Mouse (Mus musculus) olfactory bulb, adult 2 months (tissue): Measurements from ENCODE around the gene Ssbp4. TPM values are rescaled to one million over a fixed set of nuclear protein-coding genes. Genes with fewer than 3 reads are reported as not detected.
A peak's percentile ranks its signal among the peaks of the same experiment; 100 is the strongest.

Experiments
- H3K27ac ChIP-seq: fragments of 200-500 bp; 2 replicates; pipeline ENCODE4 v1.5.1; 2012; ENCODE audit warnings: low read depth, low read length; ENCODE audit not compliant: insufficient read depth
- H3K4me1 ChIP-seq: fragments of 200-500 bp; 2 replicates; pipeline ENCODE4 v1.6.1; 2012; ENCODE audit warnings: low read length; ENCODE audit not compliant: control insufficient read depth, insufficient read depth
- H3K4me3 ChIP-seq: fragments of 200-500 bp; 2 replicates; pipeline ENCODE4 v1.5.1; 2012; ENCODE audit warnings: mild to moderate bottlenecking, low read depth, low read length, moderate library complexity; ENCODE audit not compliant: insufficient read depth
- CTCF ChIP-seq: fragments of 200-500 bp; IDR thresholded peaks from 2 replicates; pipeline ENCODE4 v1.5.1; 2012; ENCODE audit warnings: low read depth, mild to moderate bottlenecking, low read length, moderate library complexity; ENCODE audit not compliant: insufficient read depth
- POLR2A ChIP-seq: fragments of 200-500 bp; IDR thresholded peaks from 2 replicates; pipeline ENCODE4 v1.6.1; 2012; ENCODE audit warnings: mild to moderate bottlenecking, low read depth, low read length, moderate library complexity; ENCODE audit not compliant: insufficient read depth
- WGBS: fragments of 180-500 bp; shearing (Covaris S2); methylation state at CpG from one replicate; pipeline ENCODE4 v1.1.7; 2018; 5-methylcytosine and 5-hydroxymethylcytosine counted together
- polyA plus RNA-seq: library from polyadenylated mRNA; stranded (reverse); fragments of >200 nt; gene quantifications from 2 replicates; pipeline ENCODE4 v1.2.4, GENCODE M21; 2012; ENCODE audit warnings: low replicate concordance; ENCODE audit not compliant: missing spikeins, insufficient read depth, insufficient read length

The Ssbp4 gene
- polyA plus RNA-seq, 1 experiment: not detected

GRCm38 (mm10) chr8:70625104-70625503, 16.4 kb upstream of the Ssbp4 start:
- no peak overlapping the region for H3K4me3 ChIP-seq
- no peak for TF ChIP-seq CTCF
- TF ChIP-seq POLR2A: no peak
- H3K4me1 ChIP-seq: peaks cover 14% of the 10 kb centered on the region
- 10% methylated on average over 5 of the region's 5 CpGs for WGBS
- no peak overlapping the region for H3K27ac ChIP-seq

- TF ChIP-seq CTCF: no peak
- no peak for TF ChIP-seq POLR2A
Observed at GRCm38 (mm10) chr8:70622220-70622619, 13.5 kb upstream of the Ssbp4 start.

GRCm38 (mm10) chr8:70618888-70619334, 10.2 kb upstream of the Ssbp4 start:
- H3K27ac ChIP-seq: no peak overlapping the region
- WGBS: 51% methylated on average over 9 of the region's 9 CpGs
- peaks cover 3% of the 10 kb centered on the region; the same call in 1 of the 2 replicates for H3K4me1 ChIP-seq
- no peak overlapping the region for H3K4me3 ChIP-seq
- TF ChIP-seq CTCF (no peak), POLR2A (no peak)

More at GRCm38 (mm10) chr8:70622220-70622619, 13.5 kb upstream of the Ssbp4 start:
- H3K4me3 ChIP-seq: no peak overlapping the region
- H3K27ac ChIP-seq: no peak overlapping the region
- peaks cover 3% of the 10 kb centered on the region; the same call in 1 of the 2 replicates for H3K4me1 ChIP-seq
- whole genome bisulfite sequencing: 83% methylated on average over 3 of the region's 3 CpGs

- Histone ChIP-seq H3K4me1 (peaks cover 3% of the 10 kb centered on the region; the same call in 1 of the 2 replicates), H3K4me3 (no peak overlapping the region), H3K27ac (no peak overlapping the region)
- TF ChIP-seq CTCF (no peak), POLR2A (no peak)
- WGBS: 85% methylated on average over 11 of the region's 11 CpGs
Observed at GRCm38 (mm10) chr8:70617985-70618384, 9.3 kb upstream of the Ssbp4 start.

GRCm38 (mm10) chr8:70616645-70617044, 8.0 kb upstream of the Ssbp4 start:
- TF ChIP-seq POLR2A: no peak
- no peak for TF ChIP-seq CTCF
- Histone ChIP-seq H3K4me3 (no peak overlapping the region), H3K27ac (no peak overlapping the region), H3K4me1 (peaks cover 4% of the 10 kb centered on the region)
- WGBS: 73% methylated on average over 11 of the region's 11 CpGs

DNA sequence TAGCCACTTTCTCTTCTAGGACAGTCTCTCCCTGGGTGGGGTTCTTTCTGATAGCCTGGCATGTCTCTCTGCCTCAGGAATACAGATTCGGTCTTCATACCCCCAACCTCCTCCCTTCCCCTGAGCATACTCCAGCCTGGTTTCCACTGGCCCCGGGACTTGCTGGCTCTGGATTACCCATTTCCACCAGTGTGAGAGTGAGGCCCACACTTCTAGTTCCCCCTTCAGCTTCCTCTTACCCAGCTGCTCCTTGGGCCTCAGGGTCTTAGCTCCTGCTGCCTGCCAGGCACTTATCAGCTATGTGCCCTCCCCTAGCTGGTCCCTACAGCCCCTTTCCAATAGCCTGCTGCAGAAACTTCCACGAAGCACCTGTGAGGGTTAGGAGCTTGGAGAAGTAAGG, 7.2 kb upstream of the Ssbp4 start, which contains the start of gene Lrrc25:
Gene Lrrc25, plus strand, starts transcription at position 262 of the 400 bp plus-strand sequence.
- Histone ChIP-seq H3K4me3 (no peak within 1 kb of the TSS), H3K27ac (no peak within 1 kb of the TSS), H3K4me1 (peaks cover 12% of the 10 kb centered on the region)
- WGBS: 96% methylated on average over 3 of the region's 3 CpGs
- TF ChIP-seq POLR2A: no peak

DNA sequence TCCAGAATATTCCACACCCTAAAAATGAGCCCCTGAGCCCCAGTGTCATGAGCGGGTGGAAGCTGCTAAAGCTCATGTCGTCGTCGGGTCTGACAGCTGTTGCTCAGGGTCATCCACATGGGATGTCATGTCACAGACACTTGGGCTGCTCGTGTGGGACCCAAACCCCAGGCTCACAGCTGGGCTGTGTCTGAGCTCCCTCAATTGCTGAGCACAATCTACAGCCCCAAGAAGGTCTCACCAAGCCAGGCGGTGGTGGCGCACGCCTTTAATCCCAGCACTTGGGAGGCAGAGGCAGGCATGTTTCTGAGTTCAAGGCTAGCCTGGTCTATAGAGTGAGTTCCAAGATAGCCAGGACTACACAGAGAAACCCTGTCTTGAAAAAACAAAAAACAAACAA, 6.6 kb upstream of the Ssbp4 start:
- Histone ChIP-seq H3K4me3 (no peak overlapping the region), H3K27ac (no peak overlapping the region), H3K4me1 (peaks cover 14% of the 10 kb centered on the region)
- TF ChIP-seq CTCF (no peak), POLR2A (no peak)
- WGBS: 94% methylated on average over 8 of the region's 8 CpGs

DNA sequence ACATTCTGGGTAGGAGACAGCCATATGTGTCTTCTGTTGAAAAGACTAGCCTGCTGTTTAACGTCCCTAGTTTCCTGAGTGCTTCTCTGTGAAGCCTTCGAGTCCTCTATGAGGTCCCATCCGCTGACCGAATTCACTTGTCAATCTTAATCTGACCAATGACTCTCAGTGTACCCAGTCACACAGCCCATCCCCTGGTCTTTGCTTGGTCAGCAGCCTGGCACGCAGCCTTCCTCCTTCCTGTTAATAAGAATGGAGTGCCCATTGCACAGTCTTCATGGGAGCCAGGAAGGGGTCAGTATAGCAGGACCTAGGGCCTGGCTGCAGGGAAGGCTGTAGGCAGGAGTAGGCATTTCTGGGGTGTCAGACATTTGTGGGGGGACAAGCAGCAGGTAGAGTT, 5.8 kb upstream of the Ssbp4 start:
- Histone ChIP-seq H3K27ac (no peak overlapping the region), H3K4me3 (no peak overlapping the region), H3K4me1 (peaks cover 21% of the 10 kb centered on the region)
- TF ChIP-seq POLR2A (no peak), CTCF (no peak)
- WGBS: 74% methylated on average over 5 of the region's 5 CpGs

DNA sequence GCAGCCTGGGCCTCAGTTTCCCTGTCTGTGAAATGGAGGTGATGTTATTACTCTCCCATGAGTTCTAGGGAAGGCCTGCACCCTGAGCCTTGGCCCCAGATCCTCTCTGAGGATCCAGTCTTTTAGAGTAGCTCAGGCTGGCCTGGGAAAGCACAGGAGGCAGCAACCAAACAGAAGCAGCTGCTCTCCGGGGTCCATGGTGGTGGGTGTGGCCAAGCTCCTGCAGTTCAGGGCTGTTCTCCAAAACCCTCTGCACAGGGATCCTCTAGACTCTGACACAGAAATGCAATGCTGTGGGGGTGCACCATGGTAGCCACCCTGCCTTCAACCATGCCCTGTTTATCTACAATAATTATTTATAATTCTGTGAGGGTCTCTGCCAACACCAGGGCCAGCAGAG, 5.1 kb upstream of the Ssbp4 start:
- WGBS: 4% methylated on average over 1 of the region's 1 CpGs

GRCm38 (mm10) chr8:70611849-70612248, 3.2 kb upstream of the Ssbp4 start:
- WGBS: 1% methylated on average over 6 of the region's 6 CpGs
- peak overlapping the region; percentile 36 for H3K4me3 ChIP-seq
- peak; percentile 79 for TF ChIP-seq CTCF
- no peak for TF ChIP-seq POLR2A
- H3K27ac ChIP-seq: peak overlapping the region; percentile 72
- peaks cover 44% of the 10 kb centered on the region for H3K4me1 ChIP-seq

More for the DNA sequence above, 5.1 kb upstream of the Ssbp4 start:
- Histone ChIP-seq H3K4me1 (peaks cover 29% of the 10 kb centered on the region), H3K4me3 (no peak overlapping the region), H3K27ac (no peak overlapping the region)
- TF ChIP-seq CTCF (no peak), POLR2A (no peak)
